Mouse (Mus musculus): ENCODE results near the gene Nav2.
A peak's percentile ranks its signal among the peaks of the same experiment; 100 is the strongest.

The Nav2 gene

DNA sequence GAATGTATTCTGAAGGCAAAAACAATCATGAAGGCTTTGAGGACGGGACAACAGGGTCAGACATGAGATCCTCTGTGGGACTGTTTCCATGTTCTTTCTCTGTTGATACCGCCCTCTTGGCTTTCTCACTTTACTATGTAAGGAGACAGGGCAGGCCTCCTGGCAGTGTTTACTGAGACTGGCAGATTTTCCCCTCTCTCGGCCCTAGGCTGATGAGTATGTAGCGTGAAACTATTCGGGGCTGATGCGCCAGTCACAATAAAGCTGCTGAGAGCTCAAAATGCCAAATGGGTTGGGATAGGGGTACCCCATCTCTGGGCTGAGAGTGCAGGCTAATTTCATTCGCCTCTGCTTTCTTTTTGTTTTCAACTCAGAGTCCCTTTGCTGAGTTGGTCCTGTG lies 373.9 kb downstream of the Nav2 start:
- no peak for DNase-seq (ENCODE audit: low read depth, low spot score)

- DNase-seq (ENCODE audit: low read depth, low spot score), result no peak
These were observed 375.2 kb downstream of the Nav2 start for GRCm38 (mm10) chr7:49283507-49284361.

DNA sequence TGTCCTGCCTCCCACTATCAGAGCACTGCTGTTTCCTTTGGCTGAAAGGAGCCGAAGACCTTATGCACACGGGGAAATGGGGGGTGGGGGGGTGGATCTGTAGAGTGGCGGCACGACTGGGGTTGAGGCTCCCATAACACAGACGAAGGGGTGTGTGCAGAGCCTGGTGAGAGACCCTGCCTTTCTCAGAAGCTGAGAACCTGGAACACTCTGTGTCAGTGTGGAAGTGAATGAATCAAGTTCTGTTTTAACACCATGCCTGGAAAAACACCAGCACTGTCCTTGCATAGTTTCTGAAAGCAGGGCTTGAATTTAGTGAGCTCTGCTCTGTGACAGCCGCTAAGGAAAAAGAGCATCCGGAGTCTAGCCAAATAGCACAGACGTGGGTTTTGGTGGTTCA lies 379.7 kb downstream of the Nav2 start:
- DNase-seq (ENCODE audit: low read depth, low spot score), result no peak

- no peak for DNase-seq (ENCODE audit: low read depth, low spot score)
These were observed 381.8 kb downstream of the Nav2 start for GRCm38 (mm10) chr7:49290308-49290707.

DNA sequence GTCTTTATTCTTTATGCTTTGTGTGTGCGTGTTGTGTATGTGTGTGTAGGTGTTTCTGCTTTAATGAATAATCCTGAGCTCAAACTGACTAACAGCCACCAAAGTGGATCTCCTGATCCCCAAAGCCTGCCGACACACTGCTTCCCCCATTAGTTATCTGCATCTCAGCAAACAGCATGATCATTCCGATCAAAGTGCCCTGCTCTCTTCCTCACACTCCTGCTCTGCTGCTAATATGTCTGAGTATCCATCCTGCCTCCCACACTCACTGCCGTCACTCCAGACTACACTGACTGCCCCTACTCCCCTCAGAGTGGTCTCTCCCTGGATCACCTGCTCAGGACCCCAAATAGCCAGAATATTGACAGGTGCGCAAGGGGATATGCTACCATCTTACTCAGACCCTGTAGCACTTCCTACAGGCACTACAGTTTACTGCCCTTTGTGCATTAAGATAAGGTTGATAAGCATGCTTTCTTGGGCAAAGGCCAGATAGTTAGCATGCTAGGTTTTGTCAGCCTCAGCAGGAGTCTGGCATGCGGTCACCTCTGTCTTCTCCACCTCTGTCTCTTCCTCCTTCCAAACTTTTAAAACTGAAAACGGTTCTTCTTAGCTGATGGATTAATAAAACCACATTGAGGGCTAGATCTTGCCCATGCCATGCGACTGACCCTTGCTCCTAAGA lies 382.8 kb downstream of the Nav2 start:
- DNase-seq (ENCODE audit: low read depth, low spot score), result no peak

DNA sequence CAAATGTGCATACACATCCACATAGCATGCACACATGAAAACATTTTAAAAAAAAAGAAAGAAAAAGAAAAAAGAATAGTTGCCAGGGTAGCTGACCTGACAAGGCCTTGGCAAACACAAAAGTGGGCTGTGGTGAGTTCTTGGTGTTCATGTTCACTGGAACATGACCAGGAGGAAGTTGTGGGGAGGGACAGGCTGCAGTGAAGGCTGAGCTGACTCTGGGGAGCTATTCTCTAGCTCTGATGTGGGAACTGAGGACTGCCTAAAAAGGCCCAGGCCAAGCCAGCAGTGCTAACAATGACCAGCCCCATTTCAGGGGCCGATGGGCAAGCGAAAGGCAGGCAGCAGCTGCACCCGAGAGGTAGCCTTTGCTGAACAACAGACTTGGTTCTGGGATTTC lies 388.6 kb downstream of the Nav2 start:
- DNase-seq (ENCODE audit: low read depth, low spot score), result no peak

DNA sequence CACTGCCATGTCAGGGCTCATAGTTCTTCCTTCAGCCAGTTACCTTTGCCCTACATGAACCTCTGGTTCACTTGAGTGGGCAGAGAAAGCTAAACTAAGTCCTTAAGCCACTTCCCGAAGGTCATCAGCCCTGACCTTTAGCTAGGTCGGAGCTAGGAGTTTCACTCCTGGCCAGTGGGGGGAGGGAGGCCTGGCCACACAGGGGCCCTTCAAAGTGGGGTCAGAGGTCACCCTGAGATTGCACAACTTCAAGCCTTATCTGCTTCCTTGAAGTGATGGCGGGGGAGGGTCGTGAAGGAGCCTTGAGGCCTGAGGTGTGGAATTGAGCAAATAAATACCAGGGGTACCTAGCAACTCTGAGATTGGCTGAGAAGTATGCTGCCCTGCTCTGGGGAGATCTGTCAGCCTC lies 389.9 kb downstream of the Nav2 start:
- no peak for DNase-seq (ENCODE audit: low read depth, low spot score)

- no peak for DNase-seq (ENCODE audit: low read depth, low spot score)
These were observed 393.0 kb downstream of the Nav2 start for GRCm38 (mm10) chr7:49301487-49301886.

GRCm38 (mm10) chr7:49303600-49304411 lies 395.3 kb downstream of the Nav2 start:
- no peak for DNase-seq (ENCODE audit: low read depth, low spot score)

DNA sequence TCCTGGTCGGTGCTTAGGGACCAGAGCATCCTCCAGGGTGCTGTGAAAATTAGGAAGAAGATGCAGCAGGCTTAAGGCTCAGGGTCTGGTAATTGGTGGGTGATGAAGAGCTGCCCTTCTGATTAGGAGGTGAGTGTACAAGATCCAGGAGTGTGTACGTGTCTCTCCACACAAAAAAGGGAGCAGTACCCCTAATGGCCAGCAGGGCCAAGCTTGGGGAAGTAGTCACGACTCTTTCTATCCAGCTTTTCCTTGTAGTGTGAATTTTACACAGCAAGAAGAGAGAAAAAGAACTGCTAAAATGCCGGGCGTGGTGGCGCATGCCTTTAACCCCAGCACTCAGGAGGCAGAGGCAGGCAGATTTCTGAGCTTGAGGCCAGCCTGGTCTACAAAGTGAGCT lies 399.2 kb downstream of the Nav2 start:
- DNase-seq (ENCODE audit: low read depth, low spot score), result no peak

DNA sequence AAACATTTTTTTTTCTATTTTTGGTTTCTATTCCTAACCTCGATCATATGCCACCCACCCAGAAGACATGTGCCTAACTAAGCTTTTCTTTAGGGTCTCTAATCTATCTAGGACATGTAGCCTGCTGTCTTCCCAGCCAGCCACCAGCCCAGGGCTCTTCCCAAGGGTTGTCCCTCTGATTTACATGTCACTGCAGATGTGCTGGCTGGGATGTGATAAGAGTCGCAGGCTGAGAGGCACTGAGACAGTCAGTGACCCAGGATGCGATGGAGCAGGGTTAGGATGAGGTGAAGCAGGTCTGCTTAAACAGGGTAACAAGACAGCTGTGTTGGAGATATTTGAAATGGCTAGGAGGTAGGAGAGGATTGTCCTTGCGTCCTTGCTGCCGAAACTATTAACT lies 401.2 kb downstream of the Nav2 start:
- no peak for DNase-seq (ENCODE audit: low read depth, low spot score)

DNA sequence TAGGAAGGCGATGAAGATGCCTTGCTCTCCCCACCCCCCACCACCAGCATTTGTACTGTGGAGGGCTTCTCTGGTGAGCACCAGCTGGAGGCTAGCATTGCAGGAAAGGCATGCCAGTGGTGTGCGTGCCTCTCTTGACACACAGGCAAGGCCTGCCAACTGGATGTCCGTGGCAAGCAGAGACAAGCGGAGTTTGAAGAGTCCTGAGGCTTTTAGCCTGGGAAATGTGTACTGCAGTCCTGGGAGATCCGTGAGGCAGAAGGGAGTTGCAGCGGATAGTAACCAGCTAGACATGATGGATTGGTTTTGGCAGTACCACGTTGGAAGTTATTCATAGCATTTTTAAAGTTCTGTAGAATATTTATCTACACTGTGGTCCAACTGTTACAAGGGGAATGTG lies 405.4 kb downstream of the Nav2 start:
- DNase-seq (ENCODE audit: low read depth, low spot score), result no peak

DNA sequence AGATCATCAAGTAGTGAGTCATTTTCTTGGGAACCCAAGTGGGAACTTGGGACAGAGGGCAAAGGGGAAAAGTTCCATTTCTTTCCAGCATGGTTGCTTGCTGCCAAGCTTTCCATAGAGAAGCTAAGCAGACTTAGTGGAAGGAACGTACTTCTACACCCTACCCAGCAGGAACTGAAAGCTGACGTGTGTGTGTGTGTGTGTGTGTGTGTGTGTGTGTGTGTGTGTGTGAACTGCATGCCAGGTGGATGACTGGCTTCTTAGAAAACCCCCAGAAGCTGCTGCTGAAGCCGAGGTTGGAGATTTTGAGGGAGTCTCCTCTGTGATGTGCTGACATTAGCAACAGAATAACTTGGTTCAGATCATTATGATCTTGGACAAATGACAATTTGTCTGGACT lies 406.5 kb downstream of the Nav2 start:
- DNase-seq (ENCODE audit: low read depth, low spot score), result no peak

- DNase-seq (ENCODE audit: low read depth, low spot score), result no peak
These were observed 408.1 kb downstream of the Nav2 start for GRCm38 (mm10) chr7:49316600-49316999.

DNA sequence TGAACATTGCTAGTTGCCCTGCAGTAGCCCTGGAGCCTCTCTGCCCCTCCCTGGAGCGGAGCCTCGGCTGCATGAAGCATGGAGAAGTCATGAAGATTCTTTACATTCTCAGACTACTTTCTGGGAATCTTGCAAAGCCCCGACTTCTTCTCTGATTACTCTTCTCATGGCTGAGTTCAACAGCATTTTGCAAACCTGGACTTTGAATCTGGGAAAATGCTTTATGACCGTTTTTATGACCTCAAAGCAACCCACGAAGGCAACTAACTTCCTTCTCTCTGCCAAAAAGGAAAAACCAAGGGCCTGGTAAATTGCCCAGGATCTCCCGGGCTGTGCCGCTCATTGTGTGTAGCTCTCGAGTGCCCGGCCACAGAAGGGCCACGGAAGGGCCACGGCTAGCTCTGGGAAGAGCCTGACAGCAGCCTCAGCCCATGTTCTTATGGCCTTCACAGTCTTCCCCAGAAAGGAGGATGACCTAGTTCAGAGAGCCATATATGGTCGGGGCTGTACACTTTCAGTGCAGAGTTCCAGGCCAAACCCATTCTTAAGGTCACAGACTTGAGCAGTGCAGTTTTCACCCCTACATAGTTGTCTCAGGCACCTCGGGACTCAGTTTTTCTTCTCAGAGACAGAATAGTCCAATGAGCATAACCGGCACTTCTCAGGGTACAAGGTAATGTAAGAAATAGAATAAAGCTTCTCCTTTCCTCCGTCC lies 409.8 kb downstream of the Nav2 start:
- no peak for DNase-seq (ENCODE audit: low read depth, low spot score)

DNA sequence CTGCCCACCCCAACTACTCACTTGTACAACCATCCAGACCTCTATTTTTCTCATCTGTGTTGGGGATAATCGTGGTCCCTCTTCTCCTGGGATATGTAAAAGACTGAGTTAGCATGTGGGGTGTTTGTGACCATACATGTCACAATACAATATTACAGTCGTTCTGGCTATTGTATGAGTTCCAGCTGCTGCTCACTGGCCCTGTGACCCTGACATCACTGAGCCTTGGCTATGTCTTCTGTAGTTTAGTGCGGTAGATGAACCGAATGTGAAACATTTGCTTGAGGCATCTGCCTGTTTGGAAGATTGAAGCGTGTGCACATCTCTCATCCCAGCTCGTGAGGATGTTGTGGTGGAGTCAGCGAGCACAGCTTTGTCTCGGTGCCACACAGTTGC lies 410.4 kb downstream of the Nav2 start:
- DNase-seq (ENCODE audit: low read depth, low spot score), result no peak

GRCm38 (mm10) chr7:49319981-49320380 lies 411.5 kb downstream of the Nav2 start:
- DNase-seq (ENCODE audit: low read depth, low spot score), result no peak

DNA sequence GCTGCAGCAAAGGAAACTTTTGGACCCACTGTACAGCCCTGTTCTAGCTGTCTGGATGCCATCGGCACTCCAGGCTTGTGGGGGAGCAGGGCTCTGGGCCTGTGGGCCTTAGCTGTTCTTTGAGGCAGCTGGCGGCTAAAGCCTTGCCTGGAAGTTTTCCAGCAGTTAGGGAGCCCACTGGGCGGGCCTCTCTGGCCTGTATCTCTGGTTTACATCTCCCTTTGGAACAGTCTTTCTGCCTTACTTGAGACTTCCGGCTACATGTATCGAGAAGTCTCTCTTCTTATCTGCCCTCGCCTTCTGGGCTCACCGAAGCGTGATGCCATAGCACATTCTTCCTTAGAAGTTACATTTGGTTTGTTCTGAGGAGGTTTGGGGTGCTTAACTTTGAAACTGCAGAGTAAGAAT lies 412.6 kb downstream of the Nav2 start:
- peak; percentile 62 for DNase-seq (ENCODE audit: low read depth, low spot score)

DNA sequence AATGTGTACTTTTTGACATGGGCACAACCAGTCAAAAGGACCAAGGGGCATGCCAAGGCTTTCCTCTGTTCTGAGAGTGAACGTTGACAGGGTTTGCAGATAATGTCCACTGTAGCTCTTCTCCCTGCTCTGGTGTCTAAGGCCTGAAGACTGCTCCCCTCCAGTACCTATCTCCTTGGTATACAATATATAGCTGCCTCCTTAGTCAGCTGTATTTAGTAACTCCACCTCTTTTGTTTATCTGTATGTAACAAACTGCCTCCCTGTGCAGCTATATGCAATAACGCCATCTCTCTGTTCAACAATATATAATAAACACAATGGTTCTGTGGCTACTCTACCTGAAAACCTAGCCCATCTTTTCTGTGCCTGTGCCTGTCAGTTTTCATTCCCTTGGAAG lies 413.7 kb downstream of the Nav2 start:
- no peak for DNase-seq (ENCODE audit: low read depth, low spot score)

DNA sequence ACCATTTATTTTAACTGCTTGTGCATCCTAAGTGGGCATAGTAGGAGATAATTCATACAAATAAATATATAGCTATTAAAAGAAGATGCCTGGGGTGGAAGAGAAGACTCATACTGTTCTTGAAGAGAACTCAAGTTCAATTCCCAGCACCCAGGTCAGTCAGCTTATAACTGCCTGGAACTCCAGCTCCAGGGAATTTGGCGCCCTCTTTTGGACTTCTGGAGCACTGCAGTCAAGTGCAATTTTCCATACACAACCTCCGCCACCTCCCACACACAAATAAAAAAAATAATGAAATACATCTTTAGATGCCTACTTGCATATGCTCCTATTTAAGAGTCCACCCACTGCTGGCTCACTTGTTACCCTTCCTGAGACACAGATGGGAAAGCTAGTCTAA lies 416.1 kb downstream of the Nav2 start:
- no peak for DNase-seq (ENCODE audit: low read depth, low spot score)

GRCm38 (mm10) chr7:49326136-49326722 lies 417.7 kb downstream of the Nav2 start:
- DNase-seq (ENCODE audit: low read depth, low spot score), result no peak
